Mouse (Mus musculus) cerebellum, postnatal 25 days (tissue): ENCODE measurements around the gene Cptp.

Experiments used
- DNase-seq, 2 experiments: peaks; one replicate each; pipeline ENCODE4 v3.0.0; 2021; ENCODE audit warnings: mixed read lengths in 2 of 2

Gene Cptp

GRCm38 (mm10) chr4:155869317-155870033, at the start of gene Cptp, which contains the start of gene Ints11:
Gene Cptp (minus strand): TSS chr4:155869440.
Gene Ints11 (plus strand): TSS chr4:155869546.
- peak; percentile 96 to 98 for DNase-seq

- peak; percentile 6 to 13 for DNase-seq
Observed at GRCm38 (mm10) chr4:155908751-155909150, 39.5 kb upstream of the Cptp start.

GRCm38 (mm10) chr4:155908281-155908680, 39.0 kb upstream of the Cptp start:
- DNase-seq: peak; percentile 8 to 13

- peak; percentile 1 to 5 for DNase-seq
Observed at GRCm38 (mm10) chr4:155907003-155907402, 37.8 kb upstream of the Cptp start.

GRCm38 (mm10) chr4:155906125-155906524, 36.9 kb upstream of the Cptp start:
- DNase-seq: peak; percentile 4 to 6

GRCm38 (mm10) chr4:155905634-155906033, 36.4 kb upstream of the Cptp start:
- peak in 1 of 2 experiments; percentile 27 for DNase-seq

- DNase-seq: peak; percentile 36 to 65
Observed at GRCm38 (mm10) chr4:155904318-155905102, 35.3 kb upstream of the Cptp start.

GRCm38 (mm10) chr4:155903246-155903645, 34.0 kb upstream of the Cptp start:
- DNase-seq: peak; percentile 4 to 20

GRCm38 (mm10) chr4:155901205-155901604, 32.0 kb upstream of the Cptp start:
- peak; percentile 39 to 63 for DNase-seq

- peak; percentile 15 to 18 for DNase-seq
Observed at GRCm38 (mm10) chr4:155899355-155899754, 30.1 kb upstream of the Cptp start.

- peak; percentile 14 to 15 for DNase-seq
Observed at GRCm38 (mm10) chr4:155898318-155898717, 29.1 kb upstream of the Cptp start.

GRCm38 (mm10) chr4:155896461-155896860, 27.2 kb upstream of the Cptp start:
- DNase-seq: peak; percentile 4 to 10

GRCm38 (mm10) chr4:155895826-155896225, 26.6 kb upstream of the Cptp start:
- peak in 1 of 2 experiments; percentile 15 for DNase-seq

GRCm38 (mm10) chr4:155895216-155895615, 26.0 kb upstream of the Cptp start:
- DNase-seq: peak; percentile 86 to 90

- DNase-seq: peak; percentile 51 to 67
Observed at GRCm38 (mm10) chr4:155894311-155894881, 25.2 kb upstream of the Cptp start.

GRCm38 (mm10) chr4:155893212-155893690, 24.0 kb upstream of the Cptp start:
- DNase-seq: peak; percentile 5 to 11

- DNase-seq: no peak
Observed at GRCm38 (mm10) chr4:155892438-155893211, 23.4 kb upstream of the Cptp start.

GRCm38 (mm10) chr4:155892017-155892416, 22.8 kb upstream of the Cptp start:
- peak; percentile 91 to 96 for DNase-seq

- peak; percentile 98 to 99 for DNase-seq
Observed at GRCm38 (mm10) chr4:155891551-155892001, 22.3 kb upstream of the Cptp start, which contains the start of the genes Pusl1 and Acap3. Gene Pusl1 (minus strand): TSS chr4:155891781. Gene Acap3 (plus strand): TSS chr4:155891822.

GRCm38 (mm10) chr4:155891011-155891471, 21.8 kb upstream of the Cptp start:
- peak in 1 of 2 experiments; percentile 53 for DNase-seq

GRCm38 (mm10) chr4:155889316-155889715, 20.1 kb upstream of the Cptp start:
- DNase-seq: peak; percentile 4 to 6

GRCm38 (mm10) chr4:155888181-155888580, 18.9 kb upstream of the Cptp start:
- DNase-seq: peak in 1 of 2 experiments; percentile 23
